Mouse (Mus musculus): ENCODE data around the gene Tomm22.

- peak; percentile 60 for TF ChIP-seq CTCF (IDR thresholded peaks at IDR 0.05)
- TF ChIP-seq EP300 (IDR thresholded peaks at IDR 0.05): no peak
Observed at GRCm38 (mm10) chr15:79669195-79669594, 1.5 kb upstream of the Tomm22 start.
